Mouse (Mus musculus) kidney, postnatal 0 days (tissue): ENCODE measurements around the gene Rac2. TPM values are rescaled to one million over a fixed set of nuclear protein-coding genes. Genes with fewer than 3 reads are reported as not detected.

ENCODE experiments used
- ATAC-seq: fragments of 200-750 bp; cut with Nextera tagmentation; replicated peaks from 2 replicates; pipeline ENCODE4 v1.8.0; 2017; ENCODE audit warnings: low read depth, moderate number of reproducible peaks, moderate TSS enrichment, moderate library complexity; ENCODE audit not compliant: low FRiP score
- DNase-seq: peaks from one replicate; pipeline ENCODE4 v3.0.0-alpha.2; 2016; ENCODE audit warnings: low spot score
- H3K27ac ChIP-seq: fragments of 300-500 bp; sonication (generic); 2 replicates; pipeline ENCODE4 v1.5.1; 2014; ENCODE audit warnings: mild to moderate bottlenecking
- H3K27me3 ChIP-seq: fragments of 300-500 bp; sonication (generic); 2 replicates; pipeline ENCODE4 v1.6.1; 2014; ENCODE audit warnings: low read length, mixed read lengths; ENCODE audit not compliant: insufficient read depth
- H3K36me3 ChIP-seq: fragments of 300-500 bp; sonication (generic); 2 replicates; pipeline ENCODE4 v1.6.1; 2014; ENCODE audit warnings: low read length, mixed read lengths; ENCODE audit not compliant: insufficient read depth
- H3K4me1 ChIP-seq: fragments of 300-500 bp; sonication (generic); replicated peaks from 2 replicates; pipeline ENCODE4 v1.6.1; 2014; ENCODE audit warnings: antibody characterized with exemption, low read length, mixed read lengths; ENCODE audit not compliant: insufficient read depth
- H3K4me2 ChIP-seq: fragments of 300-500 bp; sonication (generic); 2 replicates; pipeline ENCODE4 v1.6.1; 2014; ENCODE audit warnings: mild to moderate bottlenecking, low read length, moderate library complexity, mixed read lengths
- H3K4me3 ChIP-seq: fragments of 300-500 bp; sonication (generic); replicated peaks from 2 replicates; pipeline ENCODE4 v1.5.1; 2014; ENCODE audit warnings: low read depth, low read length
- H3K9ac ChIP-seq: fragments of 300-500 bp; sonication (generic); 2 replicates; pipeline ENCODE4 v1.6.1; 2014; ENCODE audit warnings: low read depth, low read length
- H3K9me3 ChIP-seq: fragments of 300-500 bp; sonication (generic); replicated peaks from 2 replicates; pipeline ENCODE4 v1.6.1; 2016; ENCODE audit warnings: low read length, inconsistent platforms, mixed read lengths
- CTCF ChIP-seq: IDR thresholded peaks from 2 replicates; pipeline ENCODE4 v1.5.1; 2016; ENCODE audit warnings: antibody characterized with exemption, low read depth, mild to moderate bottlenecking, moderate library complexity
- WGBS: fragments of 180-500 bp; shearing (Covaris S2); extraction: QIAGEN DNeasy Blood & Tissue Kit; methylation state at CpG from one replicate; pipeline ENCODE4 v1.1.7; 2014; 5-methylcytosine and 5-hydroxymethylcytosine counted together
- polyA plus RNA-seq: library from polyadenylated mRNA; unstranded; fragments of >200 nt; fragmentation: Nextera tagmentation; extraction: Ambion mirVana; gene quantifications from 2 replicates; pipeline ENCODE4 v1.2.1, GENCODE M21; 2015

Gene Rac2
- polyA plus RNA-seq, 1 experiment from 2014 or later = 8.8 TPM

DNA sequence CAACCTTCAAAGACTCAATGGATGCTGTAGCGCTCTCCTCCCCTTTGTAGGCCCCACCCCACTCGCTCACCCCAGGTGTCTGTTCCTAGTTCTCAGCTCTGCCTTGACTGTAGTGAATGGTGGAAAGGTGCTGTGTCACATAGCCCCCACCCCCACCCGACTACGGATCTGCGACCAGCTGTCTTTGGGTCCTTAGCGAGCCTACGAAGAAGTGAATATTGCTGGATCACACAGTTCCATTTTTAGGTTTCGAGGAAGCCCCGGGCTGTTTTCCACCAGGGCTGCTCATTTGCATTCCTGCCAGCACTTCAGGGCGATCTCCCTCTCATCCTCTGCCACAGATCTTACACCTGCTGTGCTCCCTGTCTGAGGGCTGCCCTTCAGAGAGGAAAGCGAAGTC is 10.8 kb upstream of the Rac2 start:
- no peaks in the 10 kb centered on the region for H3K27me3 ChIP-seq
- peaks cover 3% of the 10 kb centered on the region; the same call in 1 of the 2 replicates for H3K4me1 ChIP-seq
- H3K4me2 ChIP-seq = no peak overlapping the region
- no peak for TF ChIP-seq CTCF
- no peaks in the 10 kb centered on the region for H3K36me3 ChIP-seq
- DNase-seq (no peak), ATAC-seq (no peak)
- H3K27ac ChIP-seq = no peak overlapping the region
- no peak overlapping the region for H3K9ac ChIP-seq
- 28% methylated on average over 11 of the region's 11 CpGs for WGBS
- H3K4me3 ChIP-seq = no peak overlapping the region
- no peaks in the 10 kb centered on the region for H3K9me3 ChIP-seq

DNA sequence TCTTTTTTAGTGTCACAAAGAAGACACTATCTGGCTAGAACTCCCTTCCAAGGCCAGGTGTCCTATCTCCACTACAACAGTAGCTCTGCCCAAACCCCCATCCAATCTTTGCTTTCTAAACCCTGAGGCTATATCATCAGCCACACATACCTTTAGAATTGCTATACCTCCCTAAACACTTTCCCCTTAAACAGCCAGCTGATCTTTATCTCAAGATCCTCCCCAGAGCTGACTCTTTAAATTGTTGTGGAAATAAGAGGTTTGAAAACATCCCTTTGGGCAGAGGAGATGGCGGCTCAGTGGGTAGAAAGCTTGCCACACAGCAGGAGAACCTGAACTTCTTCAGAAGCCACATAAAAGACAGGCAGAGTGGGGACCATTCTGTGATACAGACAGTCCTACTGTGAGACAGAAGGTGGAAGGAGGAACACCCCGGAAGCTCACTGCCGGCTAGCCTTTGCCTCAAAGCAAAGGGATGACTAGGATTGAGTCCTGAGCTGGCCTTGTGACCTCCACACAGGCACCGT is 3.8 kb upstream of the Rac2 start:
- 58% methylated on average over 4 of the region's 4 CpGs for WGBS
- ATAC-seq = no peak

DNA sequence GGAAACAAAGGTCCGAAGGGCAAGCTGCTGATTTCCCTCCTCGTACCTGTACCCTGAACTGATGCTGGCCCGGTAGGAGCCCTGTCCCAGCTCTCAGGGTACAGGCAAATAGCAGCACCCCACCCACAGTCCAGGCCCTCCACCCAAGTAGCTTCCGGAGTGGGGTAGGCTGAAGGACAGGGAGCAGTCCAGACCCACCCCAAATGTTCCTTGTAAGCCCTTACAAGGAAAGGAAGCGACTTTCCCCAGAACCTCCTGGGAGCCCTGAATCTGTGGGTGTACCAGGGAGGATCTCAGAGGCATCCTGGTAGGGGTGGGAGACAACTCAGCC is 348 bp downstream of the Rac2 start:
- ATAC-seq (no peak), DNase-seq (no peak)
- no peak for TF ChIP-seq CTCF
- H3K27me3 ChIP-seq = no peaks in the 10 kb centered on the region
- 89% methylated on average over 5 of the region's 5 CpGs for WGBS
- H3K27ac ChIP-seq = no peak overlapping the region
- H3K9ac ChIP-seq = no peak overlapping the region
- no peaks in the 10 kb centered on the region for H3K36me3 ChIP-seq
- H3K4me2 ChIP-seq = no peak overlapping the region
- H3K9me3 ChIP-seq = no peaks in the 10 kb centered on the region
- no peaks in the 10 kb centered on the region for H3K4me1 ChIP-seq
- H3K4me3 ChIP-seq = no peak overlapping the region

More for the DNA sequence above, 3.8 kb upstream of the Rac2 start:
- H3K36me3 ChIP-seq = no peaks in the 10 kb centered on the region
- no peak overlapping the region for H3K4me3 ChIP-seq
- no peak overlapping the region for H3K4me2 ChIP-seq
- H3K9me3 ChIP-seq = no peaks in the 10 kb centered on the region
- H3K9ac ChIP-seq = no peak overlapping the region
- no peak for DNase-seq
- H3K27ac ChIP-seq = no peak overlapping the region
- H3K27me3 ChIP-seq = no peaks in the 10 kb centered on the region
- peaks cover 3% of the 10 kb centered on the region; the same call in 1 of the 2 replicates for H3K4me1 ChIP-seq
- no peak for TF ChIP-seq CTCF

DNA sequence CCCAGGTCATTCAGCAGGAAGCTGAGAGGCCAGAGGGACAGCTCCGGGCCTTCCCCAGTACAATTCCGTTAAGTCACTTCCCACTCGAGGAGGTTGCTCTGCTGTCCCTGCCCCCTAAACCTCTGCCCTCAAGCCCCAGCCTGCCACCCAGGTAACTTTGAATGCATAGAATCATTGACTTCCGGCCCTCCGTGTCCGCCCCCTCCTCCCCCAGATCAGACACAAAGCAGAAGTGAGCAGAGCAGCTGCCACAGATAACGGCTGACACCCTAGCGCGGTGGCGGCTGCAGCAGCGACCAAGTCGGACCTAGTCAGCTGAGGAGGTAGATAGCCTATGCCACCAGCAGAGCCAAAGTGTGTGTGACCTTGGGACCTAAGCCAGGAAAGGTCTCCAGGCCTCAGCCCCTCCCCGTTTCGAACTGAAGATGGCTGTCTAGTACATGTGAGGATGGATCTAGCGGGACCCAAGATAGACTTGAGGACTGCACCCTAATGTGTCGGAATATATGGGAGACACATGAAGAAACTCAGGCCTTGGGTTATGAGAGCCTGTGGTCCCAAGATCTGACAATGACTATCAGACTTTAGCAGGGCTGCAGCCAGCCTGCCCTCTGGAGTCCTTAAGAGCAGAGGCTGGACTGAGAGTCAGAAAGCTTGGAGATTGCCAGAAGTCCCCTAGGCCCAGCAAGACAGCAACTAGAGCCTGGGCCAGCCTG is 871 bp downstream of the Rac2 start:
- Histone ChIP-seq H3K9me3 (no peaks in the 10 kb centered on the region), H3K27me3 (no peaks in the 10 kb centered on the region), H3K4me1 (no peaks in the 10 kb centered on the region), H3K36me3 (no peaks in the 10 kb centered on the region), H3K27ac (no peak overlapping the region), H3K4me3 (no peak overlapping the region), H3K9ac (no peak overlapping the region), H3K4me2 (no peak overlapping the region)
- TF ChIP-seq CTCF = no peak
- 43% methylated on average over 16 of the region's 16 CpGs for WGBS
- ATAC-seq = no peak
- no peak for DNase-seq

DNA sequence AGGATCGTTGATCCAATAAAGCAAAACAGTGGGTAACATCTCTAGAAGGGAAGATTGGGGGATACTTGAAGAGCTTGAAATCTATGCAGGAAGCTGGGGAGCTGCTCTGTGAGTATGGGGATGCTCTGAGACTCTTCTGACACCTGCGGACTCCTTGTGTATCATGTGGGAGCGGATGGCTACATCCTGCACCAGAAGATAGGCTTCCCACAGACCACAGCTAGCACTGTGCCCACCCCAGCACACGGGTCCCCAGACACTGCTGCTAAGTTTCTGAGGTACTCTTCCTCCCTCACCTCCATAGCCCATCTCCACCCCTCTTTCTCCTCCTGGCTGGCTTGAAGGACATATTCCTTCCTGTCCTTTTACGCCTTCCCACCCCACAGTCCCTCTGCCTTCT is 2.4 kb downstream of the Rac2 start:
- no peak for ATAC-seq
- TF ChIP-seq CTCF = no peak
- Histone ChIP-seq H3K27me3 (no peaks in the 10 kb centered on the region), H3K9ac (no peak overlapping the region), H3K9me3 (no peaks in the 10 kb centered on the region), H3K36me3 (no peaks in the 10 kb centered on the region), H3K4me2 (no peak overlapping the region), H3K27ac (no peak overlapping the region), H3K4me3 (no peak overlapping the region), H3K4me1 (no peaks in the 10 kb centered on the region)
- 91% methylated on average over 5 of the region's 5 CpGs for WGBS
- DNase-seq = no peak

DNA sequence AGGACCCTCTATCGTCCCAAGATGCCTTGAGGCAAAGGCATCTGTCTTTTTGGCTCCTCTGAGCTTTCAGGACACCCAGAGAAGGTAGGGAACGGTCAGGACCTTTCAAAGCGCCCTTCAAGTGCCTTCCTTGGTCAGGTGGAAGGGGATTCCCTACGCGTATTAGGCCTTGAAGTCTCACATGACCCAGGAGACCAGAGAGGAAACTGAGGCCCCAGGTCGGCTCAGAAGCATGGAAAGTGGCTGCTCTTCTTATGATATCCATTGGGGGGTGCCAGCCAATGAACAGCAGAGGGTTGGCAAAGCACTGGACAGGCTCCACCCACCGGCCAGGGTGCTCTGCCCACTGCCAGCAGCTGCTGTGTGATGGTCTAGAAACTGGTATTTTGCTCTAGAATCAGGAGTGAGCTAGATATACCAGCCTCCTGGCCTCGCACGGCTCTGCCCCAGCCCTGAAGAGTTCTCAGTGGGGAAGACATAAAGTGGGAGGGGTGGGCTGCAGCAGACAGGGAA is 4.9 kb downstream of the Rac2 start:
- no peak for ATAC-seq
- 70% methylated on average over 9 of the region's 9 CpGs for WGBS
- no peak overlapping the region for H3K27ac ChIP-seq

More for the DNA sequence above, 4.9 kb downstream of the Rac2 start:
- Histone ChIP-seq H3K36me3 (no peaks in the 10 kb centered on the region), H3K4me2 (no peak overlapping the region), H3K4me3 (no peak overlapping the region), H3K9me3 (no peaks in the 10 kb centered on the region), H3K27me3 (no peaks in the 10 kb centered on the region), H3K4me1 (no peaks in the 10 kb centered on the region), H3K9ac (no peak overlapping the region)
- no peak for DNase-seq
- TF ChIP-seq CTCF = no peak
